Mouse (Mus musculus) embryo, embryonic 10 days (tissue): ENCODE data around the gene Man2a1.
A peak's percentile ranks its signal among the peaks of the same experiment; 100 is the strongest.
"Not testable (repeated sequence)": the region's sequence is repeated elsewhere in the genome, so short reads cannot be mapped to it uniquely, and the experiment has no call there.

ENCODE experiments used
- DNase-seq: peaks from one replicate; pipeline ENCODE4 v3.0.0-alpha.2; 2015; ENCODE audit warnings: low spot score

Man2a1 gene

DNA sequence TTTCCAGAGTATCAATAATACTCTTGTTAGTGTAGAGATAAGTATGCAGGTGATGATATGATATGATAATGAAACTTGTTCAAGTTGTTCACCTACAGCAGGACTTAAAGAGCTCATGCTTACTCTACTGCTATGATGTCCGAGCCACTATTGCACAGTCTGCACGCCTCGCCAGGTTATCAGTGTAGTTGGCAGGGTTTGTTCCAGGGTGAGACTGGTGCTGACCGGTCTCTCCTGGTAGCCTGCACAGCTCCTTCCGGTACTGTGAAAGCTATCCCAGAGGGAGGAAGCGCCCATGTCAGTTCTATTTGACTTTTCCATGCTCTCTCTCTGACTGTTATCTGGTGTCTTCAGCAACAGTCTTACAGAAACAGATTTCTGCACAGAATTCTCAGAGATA is 107.0 kb downstream of the Man2a1 start:
- DNase-seq: no peak

DNA sequence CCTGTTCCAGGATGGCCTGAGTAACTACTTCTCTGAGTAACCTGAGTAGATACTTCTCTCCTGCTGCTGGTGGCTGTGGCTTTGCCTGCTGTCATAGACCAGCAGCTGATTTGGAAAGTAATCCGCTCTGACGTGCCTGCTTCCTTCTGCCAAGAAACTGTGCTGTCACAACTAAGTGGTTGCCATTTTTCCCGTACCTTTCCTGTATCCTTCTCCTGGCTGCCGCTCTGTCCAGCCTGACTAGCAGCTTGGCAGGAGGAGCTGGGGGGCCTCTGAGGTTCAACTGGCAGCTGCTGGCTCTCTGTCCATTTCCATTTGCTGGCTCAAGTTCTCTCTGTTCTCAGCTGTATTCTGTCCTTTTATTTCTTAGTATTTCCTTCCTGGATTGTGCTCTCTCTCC is 115.8 kb downstream of the Man2a1 start:
- DNase-seq: no peak

DNA sequence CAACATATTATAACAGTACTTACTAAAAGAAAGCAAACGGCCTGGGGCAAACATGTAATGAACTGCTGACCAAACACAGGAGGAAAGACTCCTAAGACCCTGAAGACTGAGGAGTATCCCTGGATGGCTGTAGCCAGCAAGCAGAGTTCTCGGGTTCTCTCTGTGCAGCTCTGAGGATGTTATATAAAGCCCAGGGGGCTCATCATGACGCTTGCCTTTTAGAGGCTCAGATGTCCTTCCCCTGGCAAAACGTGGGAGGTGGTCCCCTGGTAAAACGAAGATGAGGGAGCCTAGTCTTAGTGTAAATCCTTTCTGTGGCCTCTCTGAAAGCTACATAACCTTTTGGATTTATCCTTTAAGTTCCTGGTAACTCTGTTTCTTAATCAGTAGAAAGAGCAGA is 119.2 kb downstream of the Man2a1 start:
- DNase-seq: no peak

DNA sequence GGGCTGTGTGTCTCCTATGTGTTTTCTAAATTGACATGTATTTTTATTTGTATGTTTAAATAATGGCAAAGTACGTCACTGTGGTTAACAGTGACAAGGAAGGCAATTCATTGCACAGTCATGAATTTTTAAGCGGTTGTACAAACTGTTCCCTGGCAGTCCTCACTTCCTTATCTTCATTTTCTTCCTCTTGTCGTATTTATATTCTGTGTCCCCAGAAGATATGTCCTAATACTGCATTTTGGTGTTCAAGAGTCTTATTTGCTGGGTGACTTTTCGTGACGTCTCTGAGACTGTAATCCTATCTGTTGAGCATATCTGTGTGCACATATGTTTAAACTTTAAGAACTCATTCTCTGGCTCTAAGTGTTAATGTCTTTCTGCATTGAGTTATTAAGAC is 120.6 kb downstream of the Man2a1 start:
- DNase-seq: no peak

DNA sequence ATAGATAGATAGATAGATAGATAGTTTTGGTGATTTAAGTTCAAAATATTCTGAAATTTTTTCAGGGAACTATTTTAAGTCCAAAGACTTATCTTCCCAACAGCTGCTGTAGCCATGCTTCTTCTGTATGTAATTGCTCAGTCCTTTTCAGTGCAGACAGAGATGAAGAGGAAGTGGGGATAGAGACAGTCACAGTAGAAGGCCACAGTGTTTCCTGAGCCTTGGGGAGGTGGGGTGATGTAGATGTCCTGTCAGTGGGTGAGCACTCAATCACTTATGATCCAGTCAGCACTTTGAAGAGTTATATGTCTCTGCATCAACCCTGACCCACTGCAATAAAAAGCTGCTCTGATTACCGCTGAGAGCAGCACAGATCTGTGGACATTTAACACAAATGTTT is 122.6 kb downstream of the Man2a1 start:
- no peak for DNase-seq

DNA sequence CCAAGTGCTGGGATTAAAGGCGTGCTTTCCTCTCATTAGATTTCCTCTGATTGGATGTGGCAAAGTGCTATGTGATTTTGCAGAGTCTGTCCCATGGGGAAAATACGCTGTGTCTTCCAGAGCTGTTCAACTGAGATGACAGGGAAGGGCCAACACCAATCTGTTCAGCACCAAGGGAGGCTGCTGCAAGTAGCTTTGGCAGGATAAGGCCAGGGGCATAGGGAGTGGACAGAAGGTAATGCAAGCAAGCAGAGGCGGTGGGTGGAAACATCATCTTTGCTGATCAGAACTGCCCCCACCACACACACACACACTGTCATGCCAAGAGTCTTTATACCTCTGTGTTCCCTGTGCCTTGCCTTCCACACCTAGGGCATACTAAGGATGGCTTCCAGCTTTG is 124.7 kb downstream of the Man2a1 start:
- no peak for DNase-seq

DNA sequence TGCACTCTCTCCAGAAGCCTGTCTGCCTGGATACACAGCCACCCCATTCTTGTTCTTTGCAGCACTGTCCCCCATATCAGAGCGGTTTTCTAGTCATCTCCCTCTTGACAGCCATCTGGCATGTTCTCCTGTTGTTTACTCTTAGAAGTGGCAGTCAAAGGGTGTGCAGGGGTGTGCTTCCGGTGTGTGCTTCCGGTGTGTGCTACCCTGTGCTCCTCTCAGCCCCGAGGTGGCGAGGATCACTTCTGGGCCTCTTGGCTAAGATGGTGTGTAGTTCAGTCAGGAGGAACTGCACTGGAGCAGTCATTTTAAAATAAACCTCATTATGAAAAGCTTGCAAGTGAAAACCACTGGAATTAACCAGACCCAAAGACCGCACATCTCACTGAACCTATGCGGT is 125.5 kb downstream of the Man2a1 start:
- no peak for DNase-seq

DNA sequence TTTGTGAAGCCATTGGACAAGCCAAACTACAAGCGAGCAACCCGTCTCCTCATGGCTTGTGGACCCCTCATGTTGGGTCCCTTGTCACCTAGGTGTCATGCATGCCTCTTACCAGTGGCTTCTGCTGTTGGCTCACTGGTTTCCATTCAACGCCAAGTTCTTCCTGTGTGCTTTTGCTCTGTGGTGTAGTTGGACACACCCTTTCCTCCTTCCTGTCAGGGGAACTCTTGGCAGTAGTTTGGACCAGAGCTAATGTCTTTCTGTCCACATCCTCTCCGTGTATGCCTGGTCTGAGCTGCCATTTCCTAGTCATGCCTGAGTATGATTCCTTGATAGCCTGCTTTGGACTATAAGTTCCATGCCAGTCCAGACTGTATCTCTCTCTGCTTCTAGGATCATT is 135.0 kb downstream of the Man2a1 start:
- no peak for DNase-seq

DNA sequence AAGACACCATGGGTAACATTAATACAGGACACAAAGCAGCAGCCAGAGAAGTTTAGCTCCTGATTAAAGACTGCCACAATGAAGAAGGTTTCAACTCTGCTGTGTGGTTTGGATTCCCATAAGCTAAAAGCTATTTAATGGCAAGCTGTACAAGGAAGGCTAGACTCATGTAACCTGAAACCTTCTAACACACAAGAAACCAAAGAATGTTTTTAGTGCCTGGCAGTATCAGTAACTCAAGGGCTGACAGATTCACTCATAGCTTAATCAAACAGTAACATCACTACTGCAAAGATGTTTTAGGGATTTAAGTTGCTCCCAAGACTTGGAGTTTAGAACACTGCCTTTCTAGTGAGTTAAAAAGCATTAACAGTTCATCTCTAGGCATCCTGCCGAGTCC is 137.4 kb downstream of the Man2a1 start:
- peak; percentile 14 for DNase-seq

DNA sequence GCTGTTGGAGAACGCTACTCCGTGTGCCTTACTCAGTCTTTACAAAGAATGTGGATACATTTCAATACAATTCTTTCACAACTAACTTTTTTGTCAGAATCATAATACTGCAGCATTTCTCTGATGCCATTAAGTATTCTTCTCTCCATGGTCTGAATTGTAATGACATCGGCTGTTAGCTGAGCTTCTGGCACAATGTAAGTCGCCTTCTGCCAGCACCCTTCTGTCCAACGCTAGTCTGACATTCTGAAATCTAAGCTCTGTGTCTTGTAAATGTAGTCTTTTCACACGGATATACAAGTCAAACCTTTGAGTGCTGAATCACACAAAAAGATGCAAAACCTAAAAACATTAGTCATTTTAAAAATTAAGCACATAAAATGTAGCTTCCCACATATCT is 138.6 kb downstream of the Man2a1 start:
- no peak for DNase-seq

DNA sequence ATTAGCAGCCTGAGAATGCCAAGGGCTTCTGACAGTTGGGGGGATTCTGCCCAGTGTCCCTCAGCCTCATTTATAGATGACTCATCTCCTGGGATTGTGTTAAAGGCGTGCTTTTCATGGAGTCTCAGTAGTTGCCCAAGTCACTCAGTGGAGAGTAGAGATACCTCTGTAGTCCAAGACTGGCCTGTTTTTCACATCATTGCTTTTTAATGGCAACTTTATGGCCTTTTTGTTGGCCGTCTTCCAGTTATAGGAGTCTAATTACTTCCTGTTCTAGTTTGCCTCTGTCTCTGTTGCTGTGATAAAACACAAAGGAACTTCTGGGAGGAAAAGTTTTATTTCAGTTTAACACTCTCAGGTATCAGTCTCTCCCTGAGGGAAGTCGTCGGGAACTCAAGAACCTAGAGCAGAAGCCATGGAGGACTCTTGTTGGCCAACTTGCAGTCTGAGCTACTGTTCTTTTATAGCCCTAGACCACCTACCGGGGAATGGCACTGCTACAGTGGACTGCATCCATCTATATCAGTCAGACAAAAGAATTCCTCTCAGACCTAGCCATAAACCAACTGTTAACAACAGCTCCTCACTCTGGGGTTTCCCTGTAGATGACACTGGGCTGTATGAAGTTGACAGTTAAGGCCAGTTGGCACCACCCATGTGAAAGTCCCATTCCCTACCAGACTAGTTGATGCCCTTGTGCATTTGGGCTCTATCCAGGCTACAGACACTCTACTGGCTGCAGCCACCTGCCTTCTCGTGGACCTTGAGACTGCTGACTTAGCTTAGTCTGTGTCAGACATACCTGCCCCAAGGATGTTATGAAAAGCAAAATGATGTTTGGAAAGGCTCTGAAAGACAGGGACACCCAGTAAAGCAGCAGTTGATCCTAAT is 142.4 kb downstream of the Man2a1 start:
- no peak for DNase-seq

DNA sequence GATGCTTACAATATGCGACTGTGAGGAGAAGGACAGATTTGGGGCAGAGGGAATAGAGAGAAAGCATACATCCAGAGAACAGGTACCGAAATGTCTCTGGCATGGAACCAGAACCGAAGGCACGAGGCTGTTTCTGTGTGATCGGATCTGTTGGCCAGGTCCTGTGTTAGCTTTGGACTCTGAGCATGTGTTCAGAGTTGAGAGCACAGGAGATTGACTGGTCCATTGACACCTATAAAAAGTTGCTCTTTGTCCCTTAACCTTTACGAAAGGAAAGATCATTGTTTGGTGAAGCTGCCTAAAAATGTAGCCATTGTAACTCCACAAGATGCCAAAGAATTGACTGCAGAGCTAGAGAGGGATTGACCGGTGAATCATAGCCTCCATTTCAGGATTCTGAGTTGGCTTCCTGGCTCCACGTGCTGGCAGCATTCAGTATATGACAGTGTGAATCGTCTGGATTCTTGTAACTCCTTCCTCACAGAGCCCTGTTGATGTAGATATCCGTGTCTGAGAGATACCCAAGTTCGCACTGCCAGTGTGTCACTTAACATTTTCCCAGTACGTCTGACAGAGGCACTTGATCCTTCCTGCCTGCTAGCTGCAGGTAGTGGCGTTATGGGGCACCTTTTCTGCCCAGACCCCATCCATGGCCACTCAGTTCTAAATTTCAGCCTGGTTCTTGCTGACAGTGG is 143.2 kb downstream of the Man2a1 start:
- no peak for DNase-seq

DNA sequence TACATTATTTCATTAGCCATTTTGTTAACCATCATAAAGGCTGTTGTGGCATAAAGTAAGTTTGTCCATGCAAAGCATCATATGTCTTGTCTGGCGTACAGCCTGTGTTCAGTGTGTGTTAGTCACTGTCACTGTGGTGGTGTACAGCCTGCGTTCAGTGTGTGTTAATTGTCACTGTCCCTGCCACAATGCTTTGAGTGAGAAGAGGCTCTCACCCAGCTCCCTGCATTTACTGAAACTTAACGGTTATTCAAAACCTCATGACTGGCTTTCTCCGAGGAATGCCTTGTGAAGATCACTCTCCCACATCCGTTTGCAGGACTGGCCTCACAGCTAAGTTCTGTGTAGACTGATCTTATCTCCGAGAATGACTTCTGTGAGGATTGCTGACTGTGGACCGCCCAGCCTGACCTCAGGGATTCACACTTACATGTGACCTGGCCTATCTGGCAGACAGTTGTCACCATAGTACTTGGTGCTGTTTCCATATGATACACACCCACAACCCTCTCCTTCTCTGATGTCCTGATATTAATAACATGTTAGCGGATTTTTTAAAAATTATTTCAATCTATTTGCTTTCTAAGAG is 146.2 kb downstream of the Man2a1 start:
- no peak for DNase-seq

DNA sequence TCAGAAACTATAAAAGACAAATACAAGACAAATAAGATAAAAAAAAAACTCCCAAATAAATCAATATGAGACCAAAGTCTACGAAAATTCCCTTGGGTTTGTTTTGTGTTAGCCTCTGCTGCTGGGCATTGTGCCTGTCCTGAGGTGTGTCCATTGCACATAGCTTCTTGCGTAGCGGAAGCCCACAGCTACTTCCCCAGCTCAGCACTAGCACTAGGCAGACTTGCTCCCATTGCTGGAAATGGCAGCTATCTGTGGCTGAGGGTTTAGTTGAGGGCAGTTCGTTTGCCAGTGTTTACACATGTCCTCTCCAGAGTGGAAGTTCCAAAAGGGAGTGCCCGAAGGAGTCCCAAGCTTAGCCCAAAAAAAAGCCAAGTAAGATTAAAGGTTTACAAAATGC is 146.9 kb downstream of the Man2a1 start:
- no peak for DNase-seq

DNA sequence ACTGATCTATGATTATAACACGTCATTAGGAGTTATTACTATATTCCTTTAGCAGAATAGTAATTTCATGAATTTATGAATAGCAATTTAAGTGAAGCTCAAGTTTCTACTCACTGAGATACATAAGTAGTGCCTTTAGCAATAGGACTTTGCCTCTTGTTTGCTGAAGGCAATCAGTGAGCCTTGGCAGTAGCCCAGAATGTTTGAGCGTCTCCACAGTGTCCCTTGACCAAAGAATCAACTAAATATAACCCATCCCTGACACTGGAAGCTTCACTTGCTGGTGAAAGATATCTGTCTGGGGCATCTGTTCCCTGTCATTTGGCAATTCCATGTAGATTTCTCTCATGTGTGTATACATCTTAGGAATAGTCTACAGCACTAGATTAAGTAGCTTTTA is 147.6 kb downstream of the Man2a1 start:
- no peak for DNase-seq

DNA sequence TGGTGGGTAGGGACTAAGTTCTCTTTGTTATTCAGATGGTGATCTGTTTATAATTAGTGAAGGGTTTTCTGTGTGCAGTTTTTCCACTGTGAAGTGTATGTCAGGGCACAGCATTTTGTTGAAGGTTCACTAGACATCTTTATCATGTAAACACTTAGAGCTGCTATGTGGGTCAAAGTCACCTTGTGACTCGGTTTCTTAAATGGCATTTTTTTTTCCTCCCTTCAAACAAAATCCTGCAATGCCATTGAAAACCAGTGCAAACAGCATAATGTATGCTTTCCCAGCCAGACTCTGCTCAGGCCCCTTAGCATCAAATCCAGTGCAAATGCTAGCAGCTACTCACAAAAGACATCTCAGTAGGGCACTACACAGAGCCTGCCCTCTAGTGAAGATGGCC is 148.6 kb downstream of the Man2a1 start:
- no peak for DNase-seq

DNA sequence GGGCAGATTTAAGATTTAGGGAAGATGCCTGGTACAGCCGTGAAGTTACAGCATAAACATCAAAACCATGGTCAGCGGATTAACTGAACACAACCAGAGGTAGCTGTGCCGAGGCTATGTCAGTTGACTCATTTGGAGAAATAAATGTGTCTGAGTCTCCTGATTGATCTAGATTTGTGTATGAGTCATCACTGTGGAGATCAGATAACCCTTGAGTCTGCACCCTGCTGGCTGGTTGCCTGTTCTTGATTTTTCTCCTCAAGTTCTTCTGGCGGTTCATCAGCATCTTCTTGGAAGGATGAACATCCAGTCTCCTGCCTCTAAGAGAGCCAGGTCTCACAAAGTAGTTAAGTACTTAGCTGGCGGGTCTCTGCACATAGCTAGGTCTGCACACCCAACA is 150.7 kb downstream of the Man2a1 start:
- no peak for DNase-seq

DNA sequence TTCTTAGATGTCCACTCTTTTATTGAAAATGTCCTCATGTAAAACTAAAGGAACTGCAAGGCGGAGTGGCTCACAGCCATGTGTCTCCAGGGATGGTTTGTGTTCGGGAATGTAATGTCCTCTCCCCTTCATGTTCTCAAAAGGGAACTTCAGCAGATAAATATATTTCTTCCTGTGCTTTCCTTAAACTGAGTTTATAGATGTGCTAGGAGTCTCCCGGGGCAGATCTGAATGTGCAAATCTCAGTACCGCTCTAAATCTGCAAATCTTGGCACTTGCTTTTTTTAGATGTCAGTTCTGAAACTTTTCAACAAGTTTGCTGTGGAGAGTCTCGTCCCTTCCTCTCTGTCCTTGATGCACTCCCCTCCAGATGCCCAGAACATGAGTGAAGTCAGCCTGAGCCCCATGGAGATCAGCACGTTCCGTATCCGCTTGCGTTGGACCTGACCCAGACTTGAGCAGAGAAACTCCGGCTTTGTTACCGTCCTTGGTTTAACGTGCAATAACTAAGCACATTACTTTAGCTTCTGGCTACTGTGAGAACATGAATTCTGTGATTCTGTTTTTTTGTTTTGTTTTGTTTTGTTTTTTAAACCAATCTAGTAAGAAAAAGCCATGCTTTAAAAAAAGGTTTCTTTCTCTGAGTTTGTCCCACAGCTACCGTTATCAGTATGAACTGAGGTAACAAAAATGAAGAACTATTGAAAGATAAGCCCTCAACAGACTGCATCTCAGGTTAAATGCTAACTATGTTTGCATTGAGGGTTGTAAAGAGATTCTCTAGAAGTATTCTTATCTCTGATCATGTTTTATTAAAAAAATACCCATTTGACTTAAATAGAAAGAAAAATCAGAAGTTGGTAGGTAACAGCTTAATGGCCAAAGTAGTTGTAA is 151.8 kb downstream of the Man2a1 start:
- DNase-seq: no peak

DNA sequence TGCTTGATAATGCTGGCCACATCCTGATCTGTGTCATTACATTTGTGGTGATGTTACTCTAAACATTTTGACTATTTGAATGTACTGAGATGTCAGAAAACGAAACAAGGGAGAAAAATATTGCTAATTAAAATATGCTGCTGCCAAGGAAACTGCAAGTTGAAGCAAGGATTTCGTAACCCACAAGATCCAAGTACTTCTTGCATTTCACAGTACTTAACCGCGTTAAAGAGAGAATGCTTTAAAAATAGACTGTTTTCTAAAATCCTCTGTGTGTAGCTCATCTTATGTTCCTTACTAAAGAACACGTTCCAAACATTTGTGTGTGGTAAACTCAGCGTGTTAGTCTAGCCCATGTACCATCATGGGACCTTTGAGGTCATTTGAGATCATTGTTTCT is 153.0 kb downstream of the Man2a1 start:
- no peak for DNase-seq

DNA sequence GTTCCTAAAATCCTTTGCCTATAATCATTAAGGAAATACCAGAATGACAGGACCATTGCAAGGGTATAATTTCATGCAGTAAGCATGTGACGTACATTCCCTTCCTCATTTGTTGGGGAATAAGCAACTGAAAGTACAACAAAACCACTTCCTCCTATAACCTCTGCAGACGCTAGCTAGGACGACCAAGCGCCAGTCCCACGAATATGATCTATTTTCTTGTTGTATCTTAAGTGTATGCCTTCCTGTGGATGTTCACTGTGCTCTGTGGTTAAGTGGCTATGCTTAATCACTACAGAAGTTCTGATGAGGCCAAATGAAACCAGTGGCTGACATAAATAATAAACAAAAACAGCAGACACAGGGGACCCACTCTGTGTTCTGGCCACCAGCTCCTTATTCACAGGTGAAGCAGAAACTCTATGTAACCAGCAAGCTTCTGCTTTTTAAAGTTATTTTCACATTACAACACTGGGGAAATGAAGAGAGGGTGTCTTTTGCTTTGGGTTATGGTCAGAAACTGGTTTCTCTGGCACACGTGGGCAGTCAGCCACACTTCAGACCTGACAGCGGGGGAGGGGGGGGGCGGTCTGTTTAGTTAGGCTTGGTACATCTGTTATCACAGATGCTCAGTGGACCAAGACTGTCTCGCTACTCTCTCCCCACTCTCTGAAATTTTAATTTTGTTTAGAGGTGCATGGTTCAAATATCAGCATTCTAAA is 153.8 kb downstream of the Man2a1 start:
- DNase-seq: no peak

DNA sequence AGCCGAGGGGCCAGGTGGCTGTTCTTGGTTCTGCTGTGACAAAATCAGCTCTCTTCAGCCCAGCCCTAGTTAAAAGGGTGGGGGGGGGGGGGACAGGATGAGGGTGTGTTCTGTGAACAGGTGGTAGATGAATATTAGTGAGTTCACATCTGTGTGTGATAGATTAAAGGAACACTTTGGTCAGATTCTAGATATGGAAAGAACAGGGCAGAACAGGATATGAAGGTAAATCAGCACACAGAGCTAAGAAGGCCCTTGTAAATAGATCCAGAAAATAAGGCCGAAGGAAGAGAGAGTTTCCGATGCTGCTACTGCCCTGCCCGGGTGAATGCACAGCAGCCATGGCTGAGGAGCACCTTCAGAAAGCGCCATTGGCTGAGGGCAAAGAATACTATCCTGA is 154.7 kb downstream of the Man2a1 start:
- no peak for DNase-seq

DNA sequence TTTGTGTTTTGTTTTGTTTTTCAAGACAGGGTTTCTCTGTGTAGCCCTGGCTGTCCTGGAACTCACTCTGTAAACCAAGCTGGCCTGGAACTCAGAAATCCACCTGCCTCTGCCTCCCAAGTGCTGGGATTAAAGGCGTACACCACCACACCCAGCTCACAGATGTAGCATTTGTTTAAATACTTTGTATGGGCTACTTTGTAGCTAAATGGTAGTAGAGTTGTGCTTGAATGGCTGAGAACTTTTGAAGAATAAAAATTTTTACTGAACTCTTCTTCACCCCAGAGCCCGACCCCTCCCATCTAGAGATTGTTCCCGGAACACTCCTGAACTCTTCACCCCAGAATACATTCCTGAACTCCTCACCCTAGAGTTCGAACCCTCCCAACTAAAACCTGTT is 162.1 kb downstream of the Man2a1 start:
- DNase-seq: not testable (repeated sequence)
